Mouse (Mus musculus): ENCODE measurements around the gene Gm20388.

- TF ChIP-seq CTCF (IDR thresholded peaks at IDR 0.05; ENCODE audit: low read depth) (no peak), EP300 (optimal IDR thresholded peaks at IDR 0.05) (no peak)
Measured at GRCm38 (mm10) chr8:122912150-122912549, 3001.5 kb downstream of the Gm20388 start.
